Mouse (Mus musculus) ovary, adult 18-20 months (tissue): ENCODE results near the gene Spg20.

ENCODE experiments used
- DNase-seq: peaks from one replicate; pipeline ENCODE4 v3.0.0; 2022; ENCODE audit warnings: low spot score, mixed read lengths

Gene Spg20

GRCm38 (mm10) chr3:55151656-55152433, 39.9 kb downstream of the Spg20 start:
- DNase-seq: no peak

DNA sequence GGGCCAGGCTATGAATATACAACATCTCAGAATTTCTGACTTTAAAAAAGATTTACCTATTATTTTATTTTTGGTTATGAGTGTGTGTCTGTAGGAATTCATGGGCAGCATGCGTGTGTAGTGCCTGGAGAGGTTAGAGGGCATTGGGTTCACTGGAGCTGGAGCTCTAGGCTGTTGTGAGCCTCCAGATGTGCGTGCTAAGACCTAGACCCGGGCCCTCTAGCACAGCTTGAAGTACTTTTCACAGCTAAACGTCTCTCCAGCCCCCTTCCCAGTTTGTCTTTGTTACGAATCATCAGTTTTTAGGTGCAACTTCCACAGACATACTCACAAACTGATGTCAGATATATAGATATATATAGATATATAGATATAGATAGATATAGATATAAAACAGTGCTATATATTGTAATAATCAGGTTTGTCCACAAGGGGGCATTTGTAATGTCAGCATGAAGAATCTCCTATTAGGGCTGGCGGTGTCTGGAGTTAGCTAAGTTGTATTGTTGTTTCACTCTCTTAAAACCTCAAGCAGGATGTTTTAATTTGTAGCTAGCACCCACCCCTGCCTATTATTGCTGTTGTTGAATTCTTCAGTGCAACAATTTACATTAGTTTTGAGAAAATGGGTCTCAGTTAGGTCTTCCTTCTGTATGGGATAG, 40.9 kb downstream of the Spg20 start:
- DNase-seq: no peak

DNA sequence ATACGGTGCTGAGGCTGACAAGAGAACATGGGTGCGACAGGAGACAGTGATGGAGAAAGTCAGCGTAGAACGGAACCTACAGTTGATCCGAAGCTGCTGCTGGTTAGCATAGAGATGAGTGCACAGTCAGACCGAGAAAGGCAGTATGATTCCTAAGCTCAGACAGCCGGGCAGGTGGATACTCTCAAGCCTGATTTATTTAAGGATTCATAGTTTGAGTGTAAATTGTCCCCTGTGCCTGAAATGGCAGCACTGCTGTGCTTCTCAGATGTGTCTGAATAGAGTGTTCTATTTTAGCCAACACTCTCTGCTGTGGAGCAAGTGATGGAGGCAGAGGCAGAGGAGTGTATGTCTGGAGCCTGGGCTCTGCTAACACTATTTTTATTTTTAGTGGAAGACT, 42.3 kb downstream of the Spg20 start:
- no peak for DNase-seq

- DNase-seq: no peak
These were observed 45.5 kb downstream of the Spg20 start for GRCm38 (mm10) chr3:55157413-55157812.

DNA sequence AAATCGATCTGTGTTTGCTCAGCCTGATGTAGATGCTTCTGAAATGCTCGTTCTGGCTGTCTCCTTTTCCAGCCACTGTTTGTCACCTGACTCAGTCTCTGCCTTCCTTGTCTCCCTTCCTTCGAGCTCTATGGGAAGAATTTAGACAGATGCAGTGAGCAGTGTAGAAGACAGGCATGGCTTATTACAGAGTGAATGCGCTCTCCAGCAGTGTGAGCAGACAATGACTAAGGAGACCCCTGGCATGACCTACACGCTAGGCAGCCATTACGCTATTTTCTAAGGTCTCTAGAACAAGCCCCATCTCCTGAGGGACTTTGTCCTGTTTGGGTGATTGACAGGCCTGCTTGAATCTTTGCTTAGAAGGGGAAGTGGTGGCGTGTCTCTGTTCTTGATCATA, 49.2 kb downstream of the Spg20 start:
- no peak for DNase-seq

DNA sequence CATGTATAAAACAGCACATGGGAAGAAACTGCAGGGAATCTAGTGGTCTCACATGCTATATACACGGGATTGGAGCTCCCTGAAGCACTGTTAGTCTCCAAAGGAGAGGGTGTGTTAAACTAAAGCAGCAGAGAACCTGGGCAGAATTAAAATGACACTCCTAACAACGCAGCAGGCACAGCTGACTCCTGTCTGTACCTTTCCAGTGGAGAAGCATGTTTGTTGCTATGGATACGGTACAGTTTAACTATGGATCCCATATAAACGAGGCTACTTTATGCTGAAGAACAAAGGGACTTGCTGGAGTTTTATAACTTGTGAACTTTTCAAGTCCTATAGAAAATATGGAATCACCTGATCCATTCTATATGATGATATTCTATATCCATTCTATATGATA, 51.6 kb downstream of the Spg20 start:
- no peak for DNase-seq

GRCm38 (mm10) chr3:55172478-55172877, 60.6 kb downstream of the Spg20 start:
- DNase-seq: no peak

GRCm38 (mm10) chr3:55177271-55177670, 65.4 kb downstream of the Spg20 start:
- DNase-seq: no peak

DNA sequence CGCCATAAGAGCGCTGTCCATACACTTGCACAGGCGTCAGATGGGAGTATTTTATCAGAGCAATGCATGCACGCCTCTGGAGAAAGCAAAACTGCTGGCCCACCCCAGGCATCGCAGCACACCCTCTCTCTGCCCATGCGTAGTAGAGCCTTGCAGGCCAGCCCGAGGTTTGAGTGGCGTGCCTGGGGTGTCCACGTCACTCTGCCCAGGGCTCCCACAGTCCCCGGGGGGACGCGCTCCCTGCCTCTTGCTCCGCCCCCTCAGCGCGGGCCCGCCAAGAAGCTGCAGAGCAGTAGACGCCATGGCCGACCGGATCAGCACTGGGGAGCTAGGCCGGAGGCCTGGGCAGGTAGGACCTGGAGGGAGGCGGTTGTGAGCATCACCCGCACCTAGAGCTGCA, 69.9 kb downstream of the Spg20 start, which contains the start of gene Sohlh2:
TSS of gene Sohlh2 (plus strand) at position 263 of the 400 bp plus-strand sequence.
- DNase-seq: no peak
